Mouse (Mus musculus) brown adipose tissue, adult 24 weeks (tissue): Measurements from ENCODE around the gene Lamc2. TPM values are rescaled to one million over a fixed set of nuclear protein-coding genes. Genes with fewer than 3 reads are reported as not detected.
A peak's percentile ranks its signal among the peaks of the same experiment; 100 is the strongest.

ENCODE experiments used
- H3K27ac ChIP-seq: fragments of 200-500 bp; replicated peaks from 2 replicates; pipeline ENCODE4 v1.5.1; 2012; ENCODE audit warnings: low read depth, mild to moderate bottlenecking, low read length
- H3K4me1 ChIP-seq: fragments of 200-500 bp; 2 replicates; pipeline ENCODE4 v1.6.1; 2012; ENCODE audit warnings: low read length, mixed read lengths; ENCODE audit not compliant: control insufficient read depth, insufficient read depth, insufficient read length
- H3K4me3 ChIP-seq: fragments of 200-500 bp; 2 replicates; pipeline ENCODE4 v1.5.1; 2012; ENCODE audit warnings: low read depth, mild to moderate bottlenecking, low read length, moderate library complexity; ENCODE audit not compliant: insufficient read depth
- polyA plus RNA-seq: library from polyadenylated mRNA; stranded (reverse); fragments of >200 nt; gene quantifications from 2 replicates; pipeline ENCODE4 v1.2.4, GENCODE M21; 2012; ENCODE audit not compliant: missing spikeins, insufficient read depth, insufficient read length

Gene Lamc2
- polyA plus RNA-seq, 1 experiment, result 1.7 TPM

DNA sequence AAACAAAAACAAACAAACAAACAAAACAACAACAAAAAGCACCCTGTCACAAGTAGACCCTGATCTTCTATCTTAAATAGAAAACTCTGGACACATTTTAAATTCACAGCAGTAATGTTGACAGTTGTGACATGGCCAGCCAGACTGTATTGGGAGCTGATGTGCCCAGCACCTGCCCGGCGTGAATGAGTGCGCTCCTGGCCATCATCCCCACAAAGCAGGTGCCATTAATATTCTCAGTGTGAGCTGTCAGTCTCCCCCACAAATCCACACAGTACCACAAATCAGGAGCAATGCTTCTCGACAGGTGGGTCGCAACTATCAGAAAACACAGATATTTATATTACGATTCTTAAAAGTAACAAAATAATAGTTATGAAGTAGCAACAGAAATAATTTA, 6.7 kb upstream of the Lamc2 start:
- Histone ChIP-seq H3K4me3 (no peak overlapping the region), H3K4me1 (no peaks in the 10 kb centered on the region; the same call in 1 of the 2 replicates), H3K27ac (no peak overlapping the region)

DNA sequence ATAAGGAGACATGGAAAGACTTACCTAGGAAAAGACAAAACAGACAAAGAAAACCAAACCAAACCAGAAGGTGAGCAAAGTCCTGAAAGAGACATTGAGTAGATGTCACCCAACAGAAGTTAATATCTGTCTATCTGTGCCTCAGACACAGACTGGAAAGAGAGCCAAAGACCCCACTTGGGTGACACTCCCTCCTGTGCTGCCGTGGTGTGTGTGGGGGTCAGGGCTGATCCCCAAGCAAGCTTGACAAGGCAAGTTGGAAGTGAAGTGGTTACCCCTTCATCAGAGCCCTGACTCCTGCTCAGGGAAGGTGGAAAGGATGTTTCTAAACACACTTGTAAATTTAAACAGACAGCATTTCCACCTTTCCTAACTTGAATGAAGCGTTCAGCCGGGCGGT, 6.1 kb upstream of the Lamc2 start:
- Histone ChIP-seq H3K4me3 (no peak overlapping the region), H3K4me1 (no peaks in the 10 kb centered on the region; the same call in 1 of the 2 replicates), H3K27ac (no peak overlapping the region)

DNA sequence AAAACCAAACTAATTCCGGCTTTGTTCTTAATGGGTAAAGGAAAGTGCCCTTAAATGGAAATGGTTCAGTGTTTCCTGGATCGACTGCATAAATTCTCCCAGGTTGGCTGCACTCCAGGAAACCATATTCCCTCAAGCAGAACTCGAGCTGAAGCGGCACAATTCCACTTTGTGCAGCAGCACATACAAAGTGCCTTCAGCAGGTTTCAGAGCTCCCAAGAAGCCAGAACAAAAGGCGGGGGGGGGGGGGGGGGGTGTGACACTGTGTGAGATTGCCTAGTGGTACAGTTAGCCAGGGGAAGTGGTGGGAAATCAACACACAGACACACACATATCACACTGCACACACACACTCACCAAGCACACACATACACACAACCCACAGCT, 5.7 kb upstream of the Lamc2 start:
- Histone ChIP-seq H3K4me1 (no peaks in the 10 kb centered on the region), H3K4me3 (no peak overlapping the region), H3K27ac (no peak overlapping the region)

DNA sequence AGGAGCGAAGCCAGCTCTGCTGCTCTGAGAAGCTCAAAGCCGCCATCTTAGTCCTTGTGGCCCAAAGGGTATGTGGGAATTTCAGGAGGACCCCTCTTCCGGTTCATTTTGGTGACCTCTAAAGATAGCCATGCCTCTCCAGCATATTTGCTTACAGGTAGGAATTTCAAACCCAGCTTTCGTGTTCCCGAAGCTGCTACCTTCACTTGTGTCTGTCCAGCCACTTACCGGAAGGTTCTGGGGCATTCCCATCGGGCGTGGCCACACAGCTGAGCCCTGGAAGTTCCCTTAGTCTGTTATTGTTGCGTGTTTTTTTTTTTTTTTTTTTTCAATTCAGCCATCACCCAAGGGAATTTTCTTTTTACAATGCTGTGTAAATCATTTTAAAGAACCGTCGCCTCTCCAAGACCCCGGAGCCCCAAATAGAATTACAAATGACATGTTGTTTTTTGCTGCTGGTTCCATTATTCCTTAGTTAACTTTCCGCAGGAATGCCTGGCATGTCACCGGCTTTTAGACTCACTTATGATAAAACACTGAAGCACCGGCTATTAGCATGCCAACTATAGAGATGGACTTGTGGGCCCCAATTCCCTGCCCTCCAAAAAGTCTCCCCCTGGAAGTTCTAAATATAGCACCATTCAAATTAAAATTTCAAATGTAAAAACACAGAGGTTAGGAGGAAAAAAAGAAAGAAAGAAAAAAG, 5.1 kb upstream of the Lamc2 start:
- H3K4me1 ChIP-seq, result no peaks in the 10 kb centered on the region
- peak overlapping the region; percentile 16; the same call in 1 of the 2 replicates for H3K4me3 ChIP-seq
- H3K27ac ChIP-seq, result peak overlapping the region; percentile 47; the same call in 1 of the 2 replicates

DNA sequence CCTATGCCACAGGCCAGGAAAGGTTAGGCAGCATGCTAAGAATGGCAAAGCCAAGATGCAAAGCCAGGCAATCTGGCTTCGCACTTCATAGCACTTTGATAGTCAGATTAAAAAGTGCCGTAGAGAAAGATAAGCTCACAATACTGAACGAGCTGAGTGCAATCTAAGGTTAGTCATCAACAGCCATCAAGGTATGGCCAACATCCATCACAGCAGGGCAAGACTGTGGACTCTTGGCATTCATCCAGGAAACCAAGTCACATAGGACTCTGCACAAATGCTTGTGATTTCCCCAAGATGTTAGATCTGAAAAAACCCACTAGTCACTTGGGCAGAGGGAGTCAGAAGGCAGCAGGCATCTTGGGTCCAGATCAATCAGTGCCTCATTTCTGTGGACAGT, 1.8 kb upstream of the Lamc2 start:
- Histone ChIP-seq H3K27ac (no peak overlapping the region), H3K4me1 (no peaks in the 10 kb centered on the region), H3K4me3 (no peak overlapping the region)

DNA sequence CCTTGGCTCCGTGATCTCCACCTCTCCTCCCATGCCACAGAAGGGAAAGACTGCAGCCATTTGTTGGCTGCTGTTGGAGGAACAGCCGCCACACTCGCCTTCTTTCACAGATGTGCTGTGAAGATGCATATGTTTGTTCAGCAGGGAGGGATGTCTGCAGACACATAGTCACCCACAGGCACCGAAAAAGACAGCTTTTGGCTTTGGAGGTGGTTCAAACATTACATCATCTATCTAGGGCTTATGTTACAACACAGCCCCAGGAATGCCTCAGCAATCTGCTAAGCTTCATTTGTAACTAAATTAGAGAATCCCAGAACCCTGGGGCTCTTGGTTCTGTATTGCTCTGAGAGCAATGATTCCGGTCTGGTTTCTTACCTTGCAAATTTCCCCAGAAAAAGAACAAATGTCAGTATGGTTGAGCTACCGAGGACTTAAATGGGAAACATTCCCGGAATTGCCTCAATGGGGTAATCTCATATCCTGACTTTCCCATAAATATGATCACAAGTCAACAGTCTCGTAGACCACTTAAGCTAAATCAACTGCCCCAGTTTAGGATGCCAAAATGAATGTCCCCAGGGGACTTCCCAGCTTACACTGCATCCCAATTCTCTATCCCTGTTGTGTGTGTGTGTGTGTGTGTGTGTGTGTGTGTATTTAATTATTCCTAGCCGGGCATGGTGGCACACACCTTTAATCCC, 5.5 kb downstream of the Lamc2 start:
- peak overlapping the region; percentile 78 for H3K27ac ChIP-seq

DNA sequence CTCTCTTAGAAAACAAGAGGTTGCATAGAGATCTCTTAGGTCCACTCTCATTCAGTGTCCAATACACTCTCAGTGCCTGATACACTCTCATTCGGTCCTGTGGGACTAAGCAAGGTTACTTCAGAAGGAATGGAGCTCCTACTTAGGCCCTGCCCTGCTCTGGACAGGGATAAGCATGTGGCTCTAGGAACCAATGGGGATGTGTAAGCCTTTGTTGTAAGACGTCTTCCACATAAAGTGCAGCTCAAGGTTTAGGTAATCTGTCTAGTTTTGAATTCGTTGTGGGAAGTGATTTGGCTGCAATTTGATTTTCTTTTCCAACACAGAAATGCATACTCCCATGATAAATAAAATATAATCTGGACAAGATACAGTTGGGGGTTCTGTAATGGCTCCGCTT, 6.1 kb downstream of the Lamc2 start:
- Histone ChIP-seq H3K27ac (no peak overlapping the region), H3K4me1 (no peaks in the 10 kb centered on the region)

More for the DNA sequence above, 5.5 kb downstream of the Lamc2 start:
- Histone ChIP-seq H3K4me1 (no peaks in the 10 kb centered on the region), H3K4me3 (no peak overlapping the region)

DNA sequence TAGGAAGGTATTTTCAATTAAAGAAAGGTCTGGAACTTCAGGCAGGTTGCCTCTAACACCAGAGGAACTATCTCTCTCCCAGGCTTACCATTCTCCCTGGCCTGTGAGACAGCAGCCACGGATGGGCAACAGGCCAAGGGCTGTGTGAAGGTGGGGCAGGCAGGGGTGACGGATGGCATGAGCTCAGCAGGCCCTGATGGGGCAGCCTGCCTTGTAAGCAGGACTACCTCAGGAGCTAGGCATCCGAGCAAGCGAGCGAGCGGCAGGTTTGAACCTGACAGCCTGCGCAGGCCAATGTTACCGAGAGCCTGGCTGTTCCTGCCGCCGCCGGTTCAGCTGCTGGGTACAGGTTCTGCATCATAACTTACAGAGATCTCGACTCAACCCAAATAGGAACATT, 11.4 kb downstream of the Lamc2 start:
- Histone ChIP-seq H3K27ac (no peak overlapping the region), H3K4me1 (no peaks in the 10 kb centered on the region)

More for the DNA sequence above, 6.1 kb downstream of the Lamc2 start:
- H3K4me3 ChIP-seq, result no peak overlapping the region

DNA sequence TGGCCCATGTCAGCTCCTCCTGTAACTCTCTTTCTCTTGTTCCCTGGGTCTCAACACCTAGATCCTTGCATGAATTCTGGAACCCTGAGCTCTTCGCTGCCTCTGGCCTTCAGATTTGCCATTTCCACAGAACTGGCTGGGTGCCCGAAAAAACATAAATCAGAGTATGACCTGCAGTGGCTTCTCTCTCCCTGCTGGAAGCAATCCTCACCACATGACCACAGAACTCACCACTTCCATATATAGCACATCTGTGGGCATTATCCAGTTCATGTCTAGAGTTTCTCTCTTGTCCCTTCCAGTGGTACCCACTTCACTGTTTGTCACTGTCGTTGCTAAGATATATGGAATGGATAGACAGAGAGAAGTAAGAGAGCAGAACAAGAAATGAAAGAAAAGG, 13.0 kb downstream of the Lamc2 start:
- Histone ChIP-seq H3K4me1 (no peaks in the 10 kb centered on the region), H3K4me3 (no peak overlapping the region), H3K27ac (no peak overlapping the region)

More for the DNA sequence above, 11.4 kb downstream of the Lamc2 start:
- H3K4me3 ChIP-seq, result no peak overlapping the region

DNA sequence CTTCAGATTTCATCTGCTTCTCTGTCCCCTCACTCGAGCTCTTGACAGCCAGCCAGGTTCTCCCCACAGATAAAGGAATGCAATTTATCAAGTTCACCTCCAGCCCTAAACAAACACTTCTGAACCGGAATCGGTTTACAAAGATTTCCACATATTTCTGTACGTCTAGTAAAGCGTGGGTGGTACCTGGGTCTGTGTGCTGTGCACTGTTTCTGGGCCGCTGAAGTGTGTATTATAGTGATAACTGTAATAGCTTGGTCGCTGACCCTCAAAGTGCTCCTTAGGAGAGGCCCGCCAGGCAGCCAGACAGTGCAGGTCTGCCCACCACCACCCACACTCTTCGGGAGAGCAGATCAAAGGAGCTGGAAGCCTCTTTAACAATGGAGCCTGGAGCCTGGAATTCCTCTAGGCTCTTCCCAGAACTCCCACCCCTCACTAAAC, 13.9 kb downstream of the Lamc2 start:
- H3K4me3 ChIP-seq, result no peak overlapping the region
- no peak overlapping the region for H3K27ac ChIP-seq
- H3K4me1 ChIP-seq, result no peaks in the 10 kb centered on the region

DNA sequence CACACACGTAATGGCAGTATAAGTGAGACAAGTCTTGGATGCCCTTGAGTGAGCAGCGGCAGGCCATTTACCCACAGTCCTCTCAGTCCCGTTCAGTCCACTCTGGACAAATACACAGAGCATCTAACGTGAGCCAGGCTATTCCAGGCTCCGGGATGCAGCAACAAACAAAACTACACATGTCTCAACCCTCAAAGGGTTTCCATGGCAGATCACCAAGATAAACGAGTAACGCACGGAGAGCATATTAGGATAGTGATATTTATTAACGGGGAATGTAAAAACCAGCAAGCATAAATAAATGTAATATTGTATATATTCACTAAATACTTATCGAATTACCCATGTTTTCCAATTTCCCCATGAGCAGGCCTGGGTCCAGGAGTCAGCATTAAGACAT, 15.2 kb downstream of the Lamc2 start:
- H3K4me1 ChIP-seq, result no peaks in the 10 kb centered on the region
- no peak overlapping the region for H3K4me3 ChIP-seq
- H3K27ac ChIP-seq, result no peak overlapping the region

DNA sequence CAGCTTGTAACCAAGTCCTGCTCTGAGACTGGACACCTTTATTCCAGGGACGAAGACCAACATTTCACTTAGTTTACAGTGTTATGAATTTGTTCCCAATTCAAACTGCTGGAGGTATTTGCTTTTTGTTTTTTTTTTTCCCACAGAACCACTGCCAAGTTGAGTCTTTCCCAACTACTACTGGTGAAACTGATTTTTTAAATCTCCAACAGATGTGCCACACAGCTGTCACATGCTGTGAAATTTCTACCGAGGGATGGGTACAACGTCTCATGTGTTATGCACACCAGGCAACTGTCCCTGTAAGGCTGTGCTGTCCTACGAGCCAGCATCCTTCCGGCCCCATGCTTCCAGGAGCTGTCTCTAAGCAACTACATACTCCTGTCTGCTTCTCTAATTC, 18.0 kb downstream of the Lamc2 start:
- no peak overlapping the region for H3K27ac ChIP-seq

DNA sequence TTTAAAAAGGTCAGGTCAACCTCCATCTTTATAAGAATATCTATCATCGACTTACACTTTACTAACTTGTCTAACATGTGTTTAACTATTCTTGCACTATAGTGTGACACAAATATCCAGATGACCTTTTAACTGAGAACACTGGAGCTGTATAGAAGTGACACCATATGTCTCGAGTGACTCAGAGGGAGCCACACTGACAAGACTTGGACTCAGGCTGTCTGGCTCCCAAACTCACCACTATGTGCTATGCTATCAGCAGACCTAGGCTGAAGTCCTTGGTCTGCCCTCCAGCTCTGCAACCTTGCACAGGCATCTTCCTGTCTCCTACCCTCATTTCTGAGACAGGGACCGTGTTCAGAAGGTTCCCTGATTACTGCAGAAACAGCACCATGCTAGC, 22.4 kb downstream of the Lamc2 start:
- no peak overlapping the region for H3K4me3 ChIP-seq
- H3K4me1 ChIP-seq, result no peaks in the 10 kb centered on the region
- no peak overlapping the region for H3K27ac ChIP-seq

More for the DNA sequence above, 18.0 kb downstream of the Lamc2 start:
- no peaks in the 10 kb centered on the region for H3K4me1 ChIP-seq
- no peak overlapping the region for H3K4me3 ChIP-seq

DNA sequence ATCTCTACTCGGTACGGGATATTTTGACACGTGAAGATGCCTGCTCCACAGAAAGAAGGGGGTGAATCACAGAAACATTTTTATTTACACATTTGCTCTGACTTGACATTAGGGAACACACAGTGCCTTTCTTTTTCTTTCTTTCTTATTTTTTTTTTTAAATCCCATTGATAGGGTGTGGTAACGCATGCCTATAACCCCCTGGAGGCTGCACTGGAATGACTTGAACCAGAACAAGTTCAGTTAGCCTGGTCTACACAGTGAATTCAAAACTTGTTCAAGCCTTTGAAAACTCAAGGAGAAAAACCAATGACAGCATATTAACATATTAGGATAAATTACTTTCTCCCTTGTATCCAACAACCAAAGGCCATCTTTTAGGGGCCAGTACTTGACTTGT, 27.1 kb downstream of the Lamc2 start:
- H3K4me1 ChIP-seq, result no peaks in the 10 kb centered on the region
- no peak overlapping the region for H3K4me3 ChIP-seq
- H3K27ac ChIP-seq, result no peak overlapping the region

DNA sequence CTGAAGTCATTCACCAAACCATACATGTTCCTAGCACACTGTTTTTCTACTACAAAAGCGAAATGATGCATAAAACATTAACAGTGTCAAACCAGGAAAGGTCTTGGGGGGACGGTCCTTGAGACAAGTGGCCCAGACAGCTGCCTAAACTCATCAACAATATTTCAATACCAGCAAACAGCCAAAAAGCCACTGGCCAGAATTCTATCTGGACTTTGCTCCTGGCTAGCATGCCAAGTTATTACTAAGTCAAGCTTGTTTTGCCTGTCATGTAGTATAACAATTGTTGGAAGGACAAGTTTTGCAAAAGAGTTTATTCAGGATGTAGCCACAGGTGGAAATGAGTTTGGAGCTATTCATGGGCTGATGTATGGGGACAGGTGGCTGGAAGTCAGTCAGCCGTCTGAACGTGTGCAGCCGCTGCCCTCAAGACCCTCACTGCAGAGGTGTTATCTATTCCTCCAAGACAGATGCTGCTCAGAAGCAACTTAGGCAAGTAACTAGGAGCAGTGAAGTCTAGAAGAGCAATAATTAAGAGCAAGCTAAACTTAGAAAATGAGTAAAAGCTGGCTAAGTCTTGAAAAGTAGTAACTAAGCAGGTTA, 29.1 kb downstream of the Lamc2 start:
- Histone ChIP-seq H3K27ac (no peak overlapping the region), H3K4me3 (no peak overlapping the region), H3K4me1 (peaks cover 7% of the 10 kb centered on the region; the same call in 1 of the 2 replicates)
